Mouse (Mus musculus): ENCODE data around the gene Gm26897.
A peak's percentile ranks its signal among the peaks of the same experiment; 100 is the strongest.

Gm26897 gene

DNA sequence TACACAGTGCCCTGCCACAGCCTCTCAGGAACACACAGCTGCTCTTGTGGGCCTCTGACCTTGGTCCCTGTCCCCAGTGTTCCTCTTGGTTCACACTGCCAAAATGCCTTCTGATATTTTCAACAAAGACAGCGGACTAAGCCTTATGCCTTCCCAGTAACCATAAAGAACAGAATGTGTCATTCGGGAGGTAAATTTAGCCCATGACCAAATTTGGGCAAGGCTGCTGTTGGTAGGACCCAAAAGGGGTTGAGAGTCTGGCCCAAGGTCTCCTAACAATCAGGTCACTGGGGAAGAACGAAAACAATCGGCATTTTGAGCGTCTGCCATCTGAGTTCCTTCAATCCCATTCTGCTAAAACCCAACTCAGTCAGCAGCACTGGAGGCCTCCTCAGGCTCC, 15.9 kb downstream of the Gm26897 start:
- no peak for DNase-seq (ENCODE audit: low spot score)

- DNase-seq (ENCODE audit: low spot score): no peak
Measured at GRCm38 (mm10) chr5:111750092-111750491, 16.4 kb downstream of the Gm26897 start.

DNA sequence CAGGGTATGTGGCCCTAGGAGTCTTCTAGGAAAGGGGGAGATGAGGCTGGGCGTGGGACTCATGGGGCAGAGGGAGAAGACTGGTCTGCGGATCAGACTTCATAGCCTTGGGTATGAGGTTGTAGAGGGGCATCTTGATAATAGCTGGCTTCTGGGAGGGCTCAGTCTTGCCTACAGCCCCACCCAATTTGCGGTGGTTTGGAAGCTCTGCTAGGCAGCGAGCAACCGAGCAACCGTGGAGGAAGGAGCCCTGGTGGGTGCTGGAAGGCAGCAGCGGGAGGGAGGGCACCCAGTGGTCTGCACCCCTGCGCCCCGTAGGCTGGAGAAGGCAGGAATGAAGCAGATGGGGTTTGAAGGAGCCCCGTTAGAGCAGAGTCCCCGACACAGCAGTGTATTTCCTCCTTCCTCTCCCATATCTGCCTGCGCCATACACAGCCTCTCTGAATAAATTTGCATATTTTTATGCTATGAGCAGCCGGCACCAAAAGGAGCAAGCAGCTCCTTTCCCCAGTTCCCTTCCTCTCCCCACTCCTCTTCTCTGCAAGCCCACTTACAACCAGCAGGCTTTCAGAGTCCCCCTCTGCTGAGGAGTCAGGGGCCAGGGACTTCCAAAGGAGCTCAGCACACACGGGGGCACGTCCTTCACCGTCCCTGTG, 20.9 kb downstream of the Gm26897 start:
- no peak for DNase-seq (ENCODE audit: low spot score)

GRCm38 (mm10) chr5:111755330-111755729, 21.6 kb downstream of the Gm26897 start:
- peak; percentile 86 for DNase-seq (ENCODE audit: low spot score)

DNA sequence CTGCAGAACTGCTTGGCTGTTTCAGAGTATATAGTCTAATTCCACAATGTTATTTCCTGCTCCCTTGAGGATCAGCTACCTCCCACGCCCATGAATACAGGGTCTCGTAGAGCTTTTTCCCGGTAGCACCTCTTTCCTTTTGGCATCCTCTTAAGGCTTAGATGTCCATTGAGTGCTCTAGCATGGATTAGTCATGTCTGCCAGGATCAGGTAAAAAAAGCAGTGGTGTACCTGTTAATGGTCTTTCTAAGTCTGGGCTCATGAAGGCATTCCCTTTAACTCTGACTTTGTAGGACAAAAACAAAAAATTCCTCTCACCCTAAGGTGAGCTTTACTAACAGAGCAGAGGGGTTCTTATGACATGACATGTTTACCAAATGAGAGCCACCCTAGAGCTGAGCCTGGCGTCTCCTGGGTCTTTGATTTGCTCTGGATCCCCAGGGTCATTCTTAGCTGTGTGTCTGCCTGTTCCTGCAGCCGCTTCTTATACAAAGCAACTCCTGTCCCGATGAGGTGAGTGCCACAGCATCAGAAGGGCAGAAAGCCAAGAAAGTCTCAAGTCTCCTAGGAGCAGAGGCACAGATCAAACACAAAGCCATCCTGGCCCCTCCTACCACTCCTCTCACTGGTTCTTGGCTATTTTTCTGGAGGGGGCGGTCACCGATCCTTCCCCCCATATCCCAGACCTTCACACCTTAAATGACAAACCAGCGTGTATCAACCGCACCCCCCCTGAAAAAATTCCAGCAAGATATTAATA, 27.2 kb downstream of the Gm26897 start:
- no peak for DNase-seq (ENCODE audit: low spot score)

GRCm38 (mm10) chr5:111761574-111761973, 27.9 kb downstream of the Gm26897 start:
- peak; percentile 66 for DNase-seq (ENCODE audit: low spot score)

GRCm38 (mm10) chr5:111762085-111762484, 28.4 kb downstream of the Gm26897 start:
- DNase-seq (ENCODE audit: low spot score): peak; percentile 74

- DNase-seq (ENCODE audit: low spot score): no peak
Measured at GRCm38 (mm10) chr5:111765671-111766290, 32.1 kb downstream of the Gm26897 start.

DNA sequence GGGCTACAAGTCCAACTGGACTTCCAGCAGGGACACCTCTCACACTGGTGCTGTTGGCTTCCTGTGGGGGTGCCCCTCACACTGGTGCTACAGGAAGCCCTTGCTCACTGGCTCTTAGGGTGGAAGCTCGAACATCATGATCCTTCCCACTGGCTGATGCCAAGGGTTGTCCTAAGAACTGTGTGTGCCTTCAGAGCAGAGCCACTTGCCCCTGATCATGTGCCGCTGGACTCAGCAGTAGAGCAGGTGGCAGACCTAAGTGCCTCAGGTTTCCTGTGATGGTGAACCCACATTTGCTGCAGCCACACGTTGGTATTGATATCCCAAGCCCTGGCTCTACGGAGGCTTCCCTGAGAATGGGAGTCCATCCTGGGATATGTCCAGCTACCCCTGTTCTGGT, 33.0 kb downstream of the Gm26897 start:
- no peak for DNase-seq (ENCODE audit: low spot score)

- DNase-seq (ENCODE audit: low spot score): peak; percentile 66
Measured at GRCm38 (mm10) chr5:111770266-111770665, 36.5 kb downstream of the Gm26897 start.

DNA sequence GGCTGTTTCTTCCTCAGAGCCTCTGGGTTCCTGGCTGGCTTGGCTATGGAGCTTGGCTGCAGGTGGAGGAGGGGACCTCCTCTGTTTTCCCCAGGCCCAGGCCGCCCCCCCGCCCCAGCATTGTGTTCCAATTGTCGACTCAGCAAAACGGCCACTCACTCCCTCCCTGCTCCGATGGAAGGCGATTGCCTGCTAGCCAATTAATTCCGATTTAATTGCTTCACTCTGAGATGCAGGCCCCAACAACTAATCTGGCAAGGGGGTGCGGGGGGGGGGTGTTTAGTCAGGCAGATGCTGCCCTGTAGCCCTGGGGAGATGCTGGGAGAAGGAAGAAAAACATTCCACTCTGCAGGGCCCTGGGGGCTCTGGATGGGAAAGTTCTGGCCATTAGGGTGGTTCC, 38.4 kb downstream of the Gm26897 start:
- DNase-seq (ENCODE audit: low spot score): peak; percentile 71

GRCm38 (mm10) chr5:111772591-111773406, 39.1 kb downstream of the Gm26897 start:
- DNase-seq (ENCODE audit: low spot score): peak; percentile 56

GRCm38 (mm10) chr5:111773407-111773733, 39.6 kb downstream of the Gm26897 start:
- DNase-seq (ENCODE audit: low spot score): no peak

GRCm38 (mm10) chr5:111776246-111776645, 42.5 kb downstream of the Gm26897 start:
- no peak for DNase-seq (ENCODE audit: low spot score)

- DNase-seq (ENCODE audit: low spot score): peak; percentile 40
Measured at GRCm38 (mm10) chr5:111778093-111778492, 44.4 kb downstream of the Gm26897 start.

GRCm38 (mm10) chr5:111779776-111780485, 46.2 kb downstream of the Gm26897 start:
- DNase-seq (ENCODE audit: low spot score): no peak
